Mouse (Mus musculus): ENCODE data around the gene 2610507B11Rik. TPM values are rescaled to one million over a fixed set of nuclear protein-coding genes. Genes with fewer than 3 reads are reported as not detected.
"Not testable (repeated sequence)": the region's sequence is repeated elsewhere in the genome, so short reads cannot be mapped to it uniquely, and the experiment has no call there.

Gene 2610507B11Rik
- 100 to 1,000 TPM; 183 to 188 TPM for total RNA-seq (2021)
- long read RNA-seq, full-length matches to known transcripts, result 130 of 230 reads
- long read RNA-seq, partial matches to known transcripts, result 75 of 230 reads
- long read RNA-seq, other reads (novel, unspliced or antisense), result 25 of 230 reads

GRCm38 (mm10) chr11:78261380-78262352 is at the start of gene 2610507B11Rik:
Gene 2610507B11Rik (plus strand): TSS chr11:78261752.
- DNase-seq (ENCODE audit: low spot score in 2 of 2), result peak; percentile 83 to 90

GRCm38 (mm10) chr11:78213086-78213817 is 48.3 kb upstream of the 2610507B11Rik start:
- no peak for DNase-seq (ENCODE audit: low spot score in 2 of 2)

GRCm38 (mm10) chr11:78215709-78216317 is 45.7 kb upstream of the 2610507B11Rik start:
- no peak for DNase-seq (ENCODE audit: low spot score in 2 of 2)

DNA sequence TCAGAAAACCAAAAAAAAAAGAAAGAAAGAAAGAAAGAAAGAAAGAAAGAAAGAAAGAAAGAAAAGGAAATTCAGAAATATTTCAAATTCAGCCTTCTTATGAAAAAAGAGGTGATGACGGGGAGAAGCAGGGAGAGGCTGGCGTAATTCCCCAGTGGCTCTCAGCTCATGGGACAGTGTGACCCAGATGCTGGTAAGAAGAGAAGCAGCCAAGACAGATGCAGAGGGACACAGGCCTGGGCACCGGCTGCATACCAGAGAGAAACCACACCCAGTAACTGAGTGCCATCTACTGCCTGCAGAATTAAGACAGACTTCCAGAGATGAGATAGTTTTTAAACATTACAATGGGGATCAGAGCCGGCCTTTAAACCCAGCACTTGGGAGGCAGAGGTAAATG is 38.0 kb upstream of the 2610507B11Rik start:
- no peak for DNase-seq (ENCODE audit: low spot score in 2 of 2)

DNA sequence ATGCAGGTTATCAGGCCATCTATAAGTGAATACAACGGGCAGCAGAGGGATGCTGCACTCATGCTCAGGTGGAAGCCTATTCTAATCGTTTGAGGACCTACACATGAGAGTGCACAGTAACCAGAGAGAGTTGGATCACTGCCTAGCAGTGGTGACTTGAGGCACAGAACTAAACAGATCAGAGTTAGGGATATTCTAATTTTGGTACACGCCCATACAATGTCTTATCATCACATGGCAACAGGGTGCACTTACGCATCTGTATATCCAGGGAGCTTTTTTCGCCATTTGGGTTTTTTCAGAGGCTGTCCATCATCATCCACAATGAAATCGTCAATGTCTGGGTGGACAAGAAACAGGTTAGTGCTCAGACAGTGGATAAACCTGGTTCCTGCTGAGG is 30.0 kb upstream of the 2610507B11Rik start:
- no peak for DNase-seq (ENCODE audit: low spot score in 2 of 2)

GRCm38 (mm10) chr11:78240193-78240857 is 21.2 kb upstream of the 2610507B11Rik start:
- DNase-seq (ENCODE audit: low spot score in 2 of 2), result peak; percentile 71 to 88

GRCm38 (mm10) chr11:78245261-78245626 is 16.3 kb upstream of the 2610507B11Rik start:
- no peak for DNase-seq (ENCODE audit: low spot score in 2 of 2)

GRCm38 (mm10) chr11:78245627-78246317 is 15.8 kb upstream of the 2610507B11Rik start, which contains the start of the genes Sdf2 and Supt6:
Gene Sdf2 (plus strand): TSS chr11:78245746.
Gene Supt6 (minus strand): TSS chr11:78245987.
- peak; percentile 83 to 93 for DNase-seq (ENCODE audit: low spot score in 2 of 2)

GRCm38 (mm10) chr11:78246318-78247011 is 15.1 kb upstream of the 2610507B11Rik start:
- no peak for DNase-seq (ENCODE audit: low spot score in 2 of 2)

DNA sequence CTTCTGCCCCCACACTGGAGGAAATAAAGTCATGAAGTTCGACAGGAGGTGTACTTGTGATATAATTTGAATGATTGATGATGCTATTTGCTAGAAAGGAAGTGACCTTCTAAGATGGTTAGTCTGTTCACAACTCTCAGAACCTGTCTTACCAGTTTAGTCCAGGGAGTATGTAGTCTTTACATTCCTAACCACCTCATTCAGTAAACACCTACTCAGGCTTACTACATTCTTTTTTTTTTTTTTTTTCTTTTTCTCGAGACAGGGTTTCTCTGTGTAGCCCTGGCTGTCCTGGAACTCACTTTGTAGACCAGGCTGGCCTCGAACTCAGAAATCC is 14.6 kb upstream of the 2610507B11Rik start:
- DNase-seq (ENCODE audit: low spot score in 2 of 2), result no peak

- no peak for DNase-seq (ENCODE audit: low spot score in 2 of 2)
These were observed 13.8 kb upstream of the 2610507B11Rik start for GRCm38 (mm10) chr11:78247727-78248140.

GRCm38 (mm10) chr11:78256618-78257017 is 4.9 kb upstream of the 2610507B11Rik start:
- DNase-seq (ENCODE audit: low spot score in 2 of 2), result no peak

DNA sequence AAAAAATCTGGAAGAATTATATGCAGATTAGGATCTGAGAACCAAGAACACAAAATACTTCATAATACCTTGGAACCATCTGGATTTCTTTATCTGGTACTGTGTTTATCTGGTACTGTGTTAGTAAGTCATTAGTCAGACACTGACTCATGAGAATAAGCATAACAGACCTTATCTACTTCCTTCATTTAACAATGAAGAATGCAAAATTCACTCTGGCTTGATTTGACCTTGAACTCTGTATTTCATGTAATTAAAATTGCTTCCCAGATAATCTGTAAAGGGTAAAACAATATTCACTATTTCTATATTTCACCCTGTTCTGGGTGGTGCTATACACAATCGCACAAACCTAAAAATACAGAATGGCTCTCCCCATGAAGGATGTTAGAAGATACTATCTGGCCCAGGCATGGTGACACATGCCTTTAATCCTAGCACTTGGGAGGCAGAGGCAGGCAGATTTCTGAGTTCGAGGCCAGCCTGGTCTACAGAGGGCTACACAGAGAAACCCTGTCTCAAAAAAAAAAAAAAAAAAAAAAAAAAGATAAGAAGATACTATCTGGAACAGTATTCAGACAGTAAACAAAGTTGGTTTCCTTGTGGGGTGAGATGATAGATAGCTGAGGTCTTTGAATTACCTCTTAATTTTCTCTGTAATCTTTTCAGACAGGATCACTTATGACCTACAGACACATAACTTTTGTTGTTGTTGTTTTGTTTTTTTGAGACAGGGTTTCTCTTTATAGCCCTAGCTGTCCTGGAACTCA is 878 bp upstream of the 2610507B11Rik start:
- DNase-seq (ENCODE audit: low spot score in 2 of 2), result no peak

GRCm38 (mm10) chr11:78262550-78262949 is 998 bp downstream of the 2610507B11Rik start:
- peak; percentile 13 to 54 for DNase-seq (ENCODE audit: low spot score in 2 of 2)

- no peak for DNase-seq (ENCODE audit: low spot score in 2 of 2)
These were observed 4.0 kb downstream of the 2610507B11Rik start for GRCm38 (mm10) chr11:78265571-78265970.

- peak; percentile 83 to 90 for DNase-seq (ENCODE audit: low spot score in 2 of 2)
These were observed 10.4 kb downstream of the 2610507B11Rik start for GRCm38 (mm10) chr11:78271986-78272385.

DNA sequence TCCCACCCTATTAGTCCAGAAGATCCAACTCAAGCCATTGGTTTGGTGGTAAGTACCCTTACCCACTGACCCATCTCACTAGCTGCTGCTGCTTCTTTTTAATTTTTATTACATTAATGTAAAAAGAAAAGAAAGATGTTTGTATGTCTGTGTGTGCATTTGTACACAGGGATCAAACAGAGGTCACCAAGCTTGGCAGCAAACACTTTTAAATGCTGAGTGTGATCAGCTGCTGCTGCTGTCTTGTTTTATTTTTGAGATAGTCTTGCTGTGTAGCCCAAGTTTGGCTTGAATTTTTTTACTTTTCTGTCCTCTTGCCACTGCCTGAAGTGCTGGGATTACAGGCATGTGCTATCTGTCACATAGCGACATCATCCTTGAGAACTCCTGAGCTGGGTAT is 14.0 kb downstream of the 2610507B11Rik start:
- DNase-seq (ENCODE audit: low spot score in 2 of 2), result no peak

DNA sequence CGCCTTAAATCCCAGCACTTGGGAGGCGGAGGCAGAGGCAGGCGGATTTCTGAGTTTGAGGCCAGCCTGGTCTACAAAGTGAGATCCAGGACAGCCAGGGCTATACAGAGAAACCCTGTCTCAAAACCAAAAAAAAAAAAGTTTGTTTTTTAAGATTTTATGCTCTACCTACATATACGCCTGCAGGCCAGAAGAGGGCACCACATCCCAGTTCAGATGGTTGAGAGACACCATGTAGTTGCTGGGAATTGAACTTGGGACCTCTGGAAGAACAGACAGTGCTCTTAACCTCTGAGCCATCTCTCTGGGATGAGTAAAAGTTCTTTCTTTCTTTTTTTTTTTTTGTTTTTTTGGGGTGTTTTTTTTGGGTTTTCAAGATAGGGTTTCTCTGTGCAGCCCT is 14.6 kb downstream of the 2610507B11Rik start:
- not testable (repeated sequence) for DNase-seq (ENCODE audit: low spot score in 2 of 2)

DNA sequence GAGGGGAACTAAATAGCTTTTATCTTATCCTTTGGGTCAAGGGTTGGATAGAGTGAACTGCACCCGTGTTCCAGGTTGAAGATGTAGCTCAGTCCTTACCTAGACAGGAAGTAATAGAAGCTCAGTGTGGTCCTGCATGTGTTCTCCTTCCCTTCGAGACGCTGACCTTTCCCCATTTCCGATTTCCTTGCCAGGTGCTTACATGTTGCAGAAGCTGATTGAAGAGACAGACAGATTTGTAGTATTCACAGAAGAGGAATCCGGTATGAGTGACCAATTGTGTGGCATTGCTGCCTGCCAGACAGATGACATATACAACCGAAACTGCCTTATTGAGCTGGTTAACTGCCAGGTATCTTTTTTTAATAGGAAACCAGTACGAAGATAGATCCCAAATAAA is 17.3 kb downstream of the 2610507B11Rik start:
- DNase-seq (ENCODE audit: low spot score in 2 of 2), result no peak
